Mouse (Mus musculus): ENCODE measurements around the gene Rpl6. TPM values are rescaled to one million over a fixed set of nuclear protein-coding genes. Genes with fewer than 3 reads are reported as not detected.
"Not testable (repeated sequence)": the region's sequence is repeated elsewhere in the genome, so short reads cannot be mapped to it uniquely, and the experiment has no call there.

Rpl6 gene
- polyA plus RNA-seq, 1 experiment = 161 TPM

DNA sequence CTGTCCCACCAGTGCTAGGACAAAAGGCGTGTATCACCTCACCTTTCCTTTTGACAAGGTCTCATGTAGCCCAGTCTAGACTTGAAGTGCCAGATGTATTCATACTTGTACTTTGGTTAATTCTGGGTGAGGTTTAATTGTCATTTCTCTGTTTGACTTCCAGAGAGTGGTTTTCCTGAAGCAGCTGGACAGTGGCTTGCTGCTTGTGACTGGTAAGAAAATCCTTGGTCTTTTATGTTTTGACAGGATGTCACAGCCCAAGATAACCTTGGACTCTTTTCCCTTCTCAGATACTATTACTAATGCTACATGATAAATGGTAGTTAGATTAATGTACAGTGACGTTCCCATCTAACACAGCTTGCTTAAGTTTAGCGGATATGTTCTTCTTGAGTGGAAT, 2.7 kb downstream of the Rpl6 start:
- H3K4me3 ChIP-seq (ENCODE audit: low read depth, low read length) = no peak overlapping the region
- H3K27ac ChIP-seq (ENCODE audit: insufficient read depth, low read depth, low read length) = no peak overlapping the region
- no peaks in the 10 kb centered on the region for H3K27me3 ChIP-seq (ENCODE audit: control insufficient read depth, insufficient read depth, low read length)
- H3K36me3 ChIP-seq (ENCODE audit: control insufficient read depth, insufficient read depth, low read length) = peaks cover 56% of the 10 kb centered on the region
- peaks cover 4% of the 10 kb centered on the region; the same call in 1 of the 2 replicates for H3K4me1 ChIP-seq (ENCODE audit: control insufficient read depth, insufficient read depth, insufficient read length, low read length)
- TF ChIP-seq POLR2A (IDR thresholded peaks at IDR 0.05; ENCODE audit: low read depth, low read length) = no peak
- TF ChIP-seq CTCF (IDR thresholded peaks at IDR 0.05; ENCODE audit: extremely low read depth, insufficient read length, insufficient replicate concordance, low read depth, low read length) = no peak
- WGBS = 68% methylated on average over 3 of the region's 3 CpGs

- Histone ChIP-seq H3K27ac (ENCODE audit: insufficient read depth, low read depth, low read length) (no peak overlapping the region), H3K4me3 (ENCODE audit: low read depth, low read length) (no peak overlapping the region), H3K36me3 (ENCODE audit: control insufficient read depth, insufficient read depth, low read length) (peaks cover 61% of the 10 kb centered on the region), H3K27me3 (ENCODE audit: control insufficient read depth, insufficient read depth, low read length) (no peaks in the 10 kb centered on the region), H3K4me1 (ENCODE audit: control insufficient read depth, insufficient read depth, insufficient read length, low read length) (peaks cover 4% of the 10 kb centered on the region; the same call in 1 of the 2 replicates)
- TF ChIP-seq POLR2A (IDR thresholded peaks at IDR 0.05; ENCODE audit: low read depth, low read length) (no peak), CTCF (IDR thresholded peaks at IDR 0.05; ENCODE audit: extremely low read depth, insufficient read length, insufficient replicate concordance, low read depth, low read length) (no peak)
- WGBS = 83% methylated on average over 9 of the region's 9 CpGs
Observed at GRCm38 (mm10) chr5:121209755-121210600, 5.7 kb downstream of the Rpl6 start.

DNA sequence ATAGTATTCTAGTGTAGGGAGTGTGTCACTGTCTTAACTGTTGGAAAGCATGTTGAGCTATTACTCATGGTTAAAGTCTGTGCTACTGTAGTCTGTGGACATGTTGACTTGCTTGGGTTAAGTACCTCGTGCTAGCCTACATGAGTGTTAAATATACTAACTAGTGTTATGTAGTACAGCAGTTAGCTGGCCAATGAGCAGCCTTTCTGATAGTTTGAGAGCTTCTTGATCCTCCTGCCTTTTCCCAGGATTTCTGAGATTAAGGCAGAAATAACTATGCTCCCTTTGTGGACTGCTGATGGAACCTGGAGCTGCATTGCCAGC, 6.3 kb downstream of the Rpl6 start:
- Histone ChIP-seq H3K27ac (ENCODE audit: insufficient read depth, low read depth, low read length) (no peak overlapping the region), H3K4me1 (ENCODE audit: control insufficient read depth, insufficient read depth, insufficient read length, low read length) (peaks cover 3% of the 10 kb centered on the region; the same call in 1 of the 2 replicates), H3K36me3 (ENCODE audit: control insufficient read depth, insufficient read depth, low read length) (peaks cover 60% of the 10 kb centered on the region), H3K4me3 (ENCODE audit: low read depth, low read length) (no peak overlapping the region), H3K27me3 (ENCODE audit: control insufficient read depth, insufficient read depth, low read length) (no peaks in the 10 kb centered on the region)
- no peak for TF ChIP-seq CTCF (IDR thresholded peaks at IDR 0.05; ENCODE audit: extremely low read depth, insufficient read length, insufficient replicate concordance, low read depth, low read length)
- no peak for TF ChIP-seq POLR2A (IDR thresholded peaks at IDR 0.05; ENCODE audit: low read depth, low read length)
- WGBS = 95% methylated on average over 1 of the region's 1 CpGs

DNA sequence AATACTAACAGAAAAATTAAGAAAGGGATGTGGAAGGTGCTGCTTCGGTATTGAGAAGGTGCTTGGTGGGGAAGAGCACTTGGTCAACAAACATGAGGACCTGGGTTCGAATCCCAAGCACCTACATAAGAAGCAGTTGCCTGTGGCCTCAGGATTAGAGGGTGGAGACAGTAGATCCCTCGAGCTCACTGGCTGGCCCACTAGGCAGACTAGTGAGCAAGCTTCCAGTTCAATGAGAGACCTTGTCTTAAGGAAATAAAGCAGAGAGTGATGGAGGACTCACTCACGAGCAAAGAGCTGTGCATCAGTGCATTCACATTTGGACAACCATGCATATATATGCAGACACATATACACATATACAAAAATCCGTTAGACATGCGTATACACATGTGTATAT, 7.8 kb downstream of the Rpl6 start:
- Histone ChIP-seq H3K4me3 (ENCODE audit: low read depth, low read length) (no peak overlapping the region), H3K36me3 (ENCODE audit: control insufficient read depth, insufficient read depth, low read length) (peaks cover 45% of the 10 kb centered on the region), H3K27me3 (ENCODE audit: control insufficient read depth, insufficient read depth, low read length) (no peaks in the 10 kb centered on the region), H3K4me1 (ENCODE audit: control insufficient read depth, insufficient read depth, insufficient read length, low read length) (no peaks in the 10 kb centered on the region), H3K27ac (ENCODE audit: insufficient read depth, low read depth, low read length) (no peak overlapping the region)
- WGBS = 90% methylated on average over 6 of the region's 6 CpGs
- TF ChIP-seq CTCF (IDR thresholded peaks at IDR 0.05; ENCODE audit: extremely low read depth, insufficient read length, insufficient replicate concordance, low read depth, low read length) (no peak), POLR2A (IDR thresholded peaks at IDR 0.05; ENCODE audit: low read depth, low read length) (no peak)

DNA sequence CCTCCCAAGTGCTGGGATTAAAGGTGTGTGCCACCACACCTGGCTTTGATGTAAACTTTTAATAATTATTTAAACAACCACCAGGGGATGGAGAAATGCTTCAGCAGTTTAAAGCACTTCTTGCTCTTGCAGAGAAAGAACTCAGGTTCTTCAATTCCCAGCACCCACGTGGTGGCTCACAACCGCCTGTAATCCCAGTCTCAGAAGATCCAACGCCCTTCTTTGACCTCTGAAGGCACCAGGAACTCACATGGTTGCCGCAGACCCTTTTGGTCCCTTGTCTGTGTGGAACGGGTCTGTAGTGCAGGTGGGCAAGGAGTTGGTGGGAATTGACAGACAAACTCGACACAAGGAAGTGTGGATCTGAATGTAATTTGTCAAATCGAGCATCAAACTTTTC, 10.4 kb downstream of the Rpl6 start:
- WGBS = 45% methylated on average over 7 of the region's 7 CpGs

DNA sequence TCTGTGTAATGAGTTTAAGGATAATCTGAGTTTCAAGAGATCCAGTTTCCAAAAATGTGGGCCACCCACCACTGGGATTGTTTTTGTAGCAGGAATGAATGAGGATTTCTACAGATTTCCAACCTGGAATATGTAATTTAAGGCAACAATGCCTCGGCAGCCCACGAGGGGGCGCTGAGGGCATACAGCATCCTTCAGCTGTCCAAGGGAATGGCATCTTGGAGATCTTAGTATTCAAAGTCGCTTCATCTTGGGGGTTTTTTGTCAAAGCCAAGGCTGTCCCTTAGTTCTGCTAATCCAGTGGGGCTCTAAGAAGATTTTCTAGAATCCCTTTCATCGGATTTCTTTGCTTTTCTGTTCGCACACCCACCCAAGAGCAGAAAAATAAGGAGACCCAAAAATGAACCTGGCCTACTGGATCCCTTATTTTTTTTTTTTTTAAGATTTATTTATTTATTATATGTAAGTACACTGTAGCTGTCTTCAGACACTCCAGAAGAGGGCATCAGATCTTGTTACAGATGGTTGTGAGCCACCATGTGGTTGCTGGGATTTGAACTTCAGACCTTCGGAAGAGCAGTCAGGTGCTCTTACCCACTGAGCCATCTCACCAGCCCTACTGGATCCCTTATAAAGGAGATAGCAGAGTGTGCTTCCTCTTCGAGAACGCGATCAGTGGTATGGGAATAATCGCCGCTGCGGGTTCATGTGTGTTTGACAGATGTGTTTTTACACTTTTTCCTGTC, 11.3 kb downstream of the Rpl6 start:
- no peak overlapping the region for H3K27ac ChIP-seq (ENCODE audit: insufficient read depth, low read depth, low read length)
- peaks cover 3% of the 10 kb centered on the region; the same call in 1 of the 2 replicates for H3K4me1 ChIP-seq (ENCODE audit: control insufficient read depth, insufficient read depth, insufficient read length, low read length)
- no peak for TF ChIP-seq POLR2A (IDR thresholded peaks at IDR 0.05; ENCODE audit: low read depth, low read length)
- peak; percentile 98; the same call in 1 of the 2 replicates for TF ChIP-seq CTCF (IDR thresholded peaks at IDR 0.05; ENCODE audit: extremely low read depth, insufficient read length, insufficient replicate concordance, low read depth, low read length)
- 49% methylated on average over 13 of the region's 13 CpGs for WGBS
- no peaks in the 10 kb centered on the region for H3K27me3 ChIP-seq (ENCODE audit: control insufficient read depth, insufficient read depth, low read length)
- H3K4me3 ChIP-seq (ENCODE audit: low read depth, low read length) = no peak overlapping the region
- H3K36me3 ChIP-seq (ENCODE audit: control insufficient read depth, insufficient read depth, low read length) = peaks cover 21% of the 10 kb centered on the region

More for the DNA sequence above, 10.4 kb downstream of the Rpl6 start:
- Histone ChIP-seq H3K4me1 (ENCODE audit: control insufficient read depth, insufficient read depth, insufficient read length, low read length) (0 out of 2 replicates have a peak, but pooled peaks cover 1% of the 10 kb centered on the region), H3K27ac (ENCODE audit: insufficient read depth, low read depth, low read length) (no peak overlapping the region), H3K27me3 (ENCODE audit: control insufficient read depth, insufficient read depth, low read length) (no peaks in the 10 kb centered on the region), H3K36me3 (ENCODE audit: control insufficient read depth, insufficient read depth, low read length) (peaks cover 27% of the 10 kb centered on the region), H3K4me3 (ENCODE audit: low read depth, low read length) (no peak overlapping the region)
- TF ChIP-seq CTCF (IDR thresholded peaks at IDR 0.05; ENCODE audit: extremely low read depth, insufficient read length, insufficient replicate concordance, low read depth, low read length) = no peak

DNA sequence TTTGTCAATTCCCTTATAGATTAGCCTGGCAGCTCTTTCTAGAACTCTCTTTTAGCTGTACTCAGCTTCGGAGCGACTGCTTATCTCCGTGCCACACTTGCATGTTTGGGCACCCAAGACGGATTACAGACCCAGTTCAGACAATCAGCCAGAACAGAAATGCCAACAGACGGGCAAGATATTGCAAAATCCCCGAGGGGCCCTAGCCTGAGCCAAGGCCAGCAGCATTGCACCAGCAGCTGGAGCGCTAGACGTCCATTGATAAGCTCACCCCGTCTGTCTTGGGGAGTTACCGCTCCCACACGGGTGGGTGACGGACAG, 11.8 kb downstream of the Rpl6 start:
- no peak overlapping the region for H3K27ac ChIP-seq (ENCODE audit: insufficient read depth, low read depth, low read length)
- H3K4me1 ChIP-seq (ENCODE audit: control insufficient read depth, insufficient read depth, insufficient read length, low read length) = peaks cover 3% of the 10 kb centered on the region; the same call in 1 of the 2 replicates
- H3K4me3 ChIP-seq (ENCODE audit: low read depth, low read length) = no peak overlapping the region
- H3K36me3 ChIP-seq (ENCODE audit: control insufficient read depth, insufficient read depth, low read length) = peaks cover 16% of the 10 kb centered on the region
- 58% methylated on average over 12 of the region's 12 CpGs for WGBS
- no peaks in the 10 kb centered on the region for H3K27me3 ChIP-seq (ENCODE audit: control insufficient read depth, insufficient read depth, low read length)
- no peak for TF ChIP-seq POLR2A (IDR thresholded peaks at IDR 0.05; ENCODE audit: low read depth, low read length)

DNA sequence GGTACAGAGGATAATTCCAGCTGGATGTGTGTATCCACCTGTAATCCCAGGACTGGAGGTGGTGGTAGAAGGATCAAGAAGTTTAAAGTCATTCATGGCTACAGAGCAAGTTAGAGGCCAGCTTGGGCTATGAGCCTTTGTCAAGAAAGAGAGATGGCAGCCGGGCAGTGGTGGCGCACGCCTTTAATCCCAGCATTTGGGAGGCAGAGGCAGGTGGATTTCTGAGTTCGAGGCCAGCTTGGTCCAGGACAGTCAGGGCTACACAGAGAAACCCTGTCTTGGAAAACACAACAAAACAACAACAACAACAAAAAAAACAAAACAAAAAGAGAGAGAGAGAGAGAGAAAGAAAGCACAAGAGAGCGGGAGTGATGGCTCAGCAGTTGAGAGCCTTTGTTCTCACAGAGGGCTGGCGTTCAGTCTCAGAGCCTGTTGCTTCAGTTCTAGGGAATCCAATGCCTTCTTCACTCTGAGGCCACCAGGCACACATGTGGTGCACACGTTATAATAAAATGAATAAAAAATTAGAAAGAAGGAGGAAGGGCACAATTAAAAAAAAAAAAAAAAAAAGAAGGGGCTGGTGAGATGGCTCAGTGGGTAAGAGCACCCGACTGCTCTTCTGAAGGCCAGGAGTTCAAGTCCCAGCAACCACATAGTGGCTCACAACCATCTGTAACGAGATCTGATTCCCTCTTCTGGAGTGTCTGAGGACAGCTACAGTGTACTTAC, 12.5 kb downstream of the Rpl6 start:
- WGBS = 94% methylated on average over 9 of the region's 9 CpGs
- H3K36me3 ChIP-seq (ENCODE audit: control insufficient read depth, insufficient read depth, low read length); H3K4me1 ChIP-seq (ENCODE audit: control insufficient read depth, insufficient read depth, insufficient read length, low read length); H3K27me3 ChIP-seq (ENCODE audit: control insufficient read depth, insufficient read depth, low read length); H3K27ac ChIP-seq (ENCODE audit: insufficient read depth, low read depth, low read length); H3K4me3 ChIP-seq (ENCODE audit: low read depth, low read length): not testable (repeated sequence)
